Mouse (Mus musculus) heart, embryonic 12.5 days (tissue): ENCODE results near the gene Slc18b1. TPM values are rescaled to one million over a fixed set of nuclear protein-coding genes. Genes with fewer than 3 reads are reported as not detected.
A peak's percentile ranks its signal among the peaks of the same experiment; 100 is the strongest.
"Not testable (repeated sequence)": the region's sequence is repeated elsewhere in the genome, so short reads cannot be mapped to it uniquely, and the experiment has no call there.

Experiments
- ATAC-seq: fragments of 200-750 bp; cut with Nextera tagmentation; 2 replicates; pipeline ENCODE4 v1.8.0; 2017; ENCODE audit warnings: moderate TSS enrichment, moderate library complexity; ENCODE audit not compliant: insufficient number of reproducible peaks, low FRiP score
- H3K27ac ChIP-seq: fragments of 300-500 bp; sonication (generic); 2 replicates; pipeline ENCODE4 v1.5.1; 2016; ENCODE audit warnings: mild to moderate bottlenecking, moderate library complexity; ENCODE audit not compliant: poor library complexity, severe bottlenecking
- H3K27me3 ChIP-seq: fragments of 300-500 bp; sonication (generic); replicated peaks from 2 replicates; pipeline ENCODE4 v1.6.1; 2016; ENCODE audit warnings: mild to moderate bottlenecking, moderate library complexity
- H3K36me3 ChIP-seq: fragments of 300-500 bp; sonication (generic); 2 replicates; pipeline ENCODE4 v1.6.1; 2016; ENCODE audit warnings: mild to moderate bottlenecking, moderate library complexity
- H3K4me1 ChIP-seq: fragments of 300-500 bp; sonication (generic); replicated peaks from 2 replicates; pipeline ENCODE4 v1.6.1; 2016; ENCODE audit warnings: mild to moderate bottlenecking
- H3K4me2 ChIP-seq: fragments of 300-500 bp; sonication (generic); 2 replicates; pipeline ENCODE4 v1.6.1; 2016; ENCODE audit warnings: mild to moderate bottlenecking, moderate library complexity
- H3K4me3 ChIP-seq: fragments of 300-500 bp; sonication (generic); 2 replicates; pipeline ENCODE4 v1.5.1; 2016; ENCODE audit warnings: mild to moderate bottlenecking
- H3K9ac ChIP-seq: fragments of 300-500 bp; sonication (generic); 2 replicates; pipeline ENCODE4 v1.6.1; 2016; ENCODE audit warnings: mild to moderate bottlenecking, moderate library complexity
- H3K9me3 ChIP-seq: fragments of 300-500 bp; sonication (generic); replicated peaks from 2 replicates; pipeline ENCODE4 v1.6.1; 2016; ENCODE audit warnings: mild to moderate bottlenecking, moderate library complexity
- WGBS: fragments of 180-500 bp; shearing (Covaris S2); methylation state at CpG from one replicate; pipeline ENCODE4 v1.1.7; 2016; 5-methylcytosine and 5-hydroxymethylcytosine counted together
- polyA plus RNA-seq: library from polyadenylated mRNA; unstranded; fragments of >200 nt; fragmentation: Nextera tagmentation; extraction: Ambion mirVana; gene quantifications from 2 replicates; pipeline ENCODE4 v1.2.1, GENCODE M21; 2016

The Slc18b1 gene
- polyA plus RNA-seq = 6.6 and 9.5 TPM in 2 replicates

DNA sequence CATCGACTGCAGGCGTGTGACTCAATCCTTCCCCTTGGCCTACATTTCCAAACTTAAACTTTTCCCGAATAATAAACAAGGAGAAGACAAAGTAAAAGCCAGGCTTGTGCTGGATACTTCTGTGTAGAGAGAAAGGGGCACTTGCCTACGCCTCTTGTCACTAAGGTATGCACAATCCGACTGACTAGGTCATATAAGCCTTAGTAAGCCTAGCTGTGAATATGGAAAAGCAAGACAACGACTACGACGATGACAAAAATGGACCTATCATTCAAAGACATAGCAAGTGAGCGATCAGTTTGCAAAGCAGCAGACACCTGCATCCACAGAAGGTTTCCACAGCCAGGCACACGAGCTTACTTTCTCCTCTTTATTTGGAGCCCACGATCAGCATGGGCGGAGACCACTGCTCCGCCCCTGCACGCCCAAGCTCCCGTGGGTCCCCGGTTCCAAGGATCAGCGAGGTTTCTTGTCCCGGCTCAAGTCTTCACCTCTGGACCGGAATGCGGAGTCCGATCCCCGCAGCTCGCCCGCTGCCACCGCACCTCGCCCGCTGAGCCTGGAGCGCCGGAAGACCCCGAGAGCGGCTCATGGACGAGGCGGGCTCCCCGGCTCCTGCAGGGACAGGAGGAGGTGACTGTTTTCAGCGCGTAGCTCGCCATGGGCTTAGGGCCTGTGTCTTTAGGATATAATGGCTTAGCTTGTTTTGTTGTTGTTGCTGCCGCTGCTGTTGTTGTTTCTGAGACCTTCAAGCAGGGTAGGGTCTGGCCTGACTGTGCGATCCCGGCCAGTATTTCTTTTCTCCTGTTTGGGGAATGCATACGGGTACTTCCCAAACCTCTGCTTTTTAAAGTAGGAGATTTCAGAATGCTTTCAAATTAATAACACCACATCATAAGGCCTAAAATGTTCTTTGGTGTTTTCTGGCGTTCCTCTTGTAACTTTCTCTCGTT is at the start of gene Slc18b1:
Gene Slc18b1, plus strand, starts transcription at position 436 of the 953 bp plus-strand sequence.
- H3K27ac ChIP-seq = peak within 1 kb of the TSS; percentile 26
- peak within 1 kb of the TSS; percentile 65 for H3K4me3 ChIP-seq
- 0 out of 2 replicates have a peak, but pooled peaks cover 12% of the 10 kb centered on the region for H3K4me1 ChIP-seq
- H3K27me3 ChIP-seq = no peaks in the 10 kb centered on the region
- H3K9me3 ChIP-seq = no peaks in the 10 kb centered on the region
- no peak for ATAC-seq
- H3K4me2 ChIP-seq = peak within 1 kb of the TSS; percentile 70
- peak within 1 kb of the TSS; percentile 78 for H3K9ac ChIP-seq
- WGBS = 5% methylated on average over 43 of the region's 43 CpGs
- H3K36me3 ChIP-seq = peaks cover 19% of the 10 kb centered on the region

GRCm38 (mm10) chr10:23754166-23754565 is 42.6 kb upstream of the Slc18b1 start:
- H3K27ac ChIP-seq = no peak overlapping the region
- WGBS = 75% methylated on average over 7 of the region's 7 CpGs

GRCm38 (mm10) chr10:23777288-23777945 is 19.4 kb upstream of the Slc18b1 start:
- Histone ChIP-seq H3K9me3 (no peaks in the 10 kb centered on the region), H3K4me3 (no peak overlapping the region), H3K4me1 (no peaks in the 10 kb centered on the region), H3K27ac (no peak overlapping the region), H3K36me3 (peaks cover 9% of the 10 kb centered on the region; the same call in 1 of the 2 replicates), H3K4me2 (no peak overlapping the region), H3K27me3 (no peaks in the 10 kb centered on the region), H3K9ac (no peak overlapping the region)
- ATAC-seq = no peak
- WGBS = 37% methylated on average over 5 of the region's 5 CpGs

More at GRCm38 (mm10) chr10:23754166-23754565, 42.6 kb upstream of the Slc18b1 start:
- H3K9ac ChIP-seq = no peak overlapping the region
- no peak overlapping the region for H3K4me2 ChIP-seq
- no peaks in the 10 kb centered on the region for H3K4me1 ChIP-seq
- H3K9me3 ChIP-seq = no peaks in the 10 kb centered on the region
- ATAC-seq = no peak
- no peaks in the 10 kb centered on the region for H3K27me3 ChIP-seq
- H3K36me3 ChIP-seq = no peaks in the 10 kb centered on the region
- H3K4me3 ChIP-seq = no peak overlapping the region

DNA sequence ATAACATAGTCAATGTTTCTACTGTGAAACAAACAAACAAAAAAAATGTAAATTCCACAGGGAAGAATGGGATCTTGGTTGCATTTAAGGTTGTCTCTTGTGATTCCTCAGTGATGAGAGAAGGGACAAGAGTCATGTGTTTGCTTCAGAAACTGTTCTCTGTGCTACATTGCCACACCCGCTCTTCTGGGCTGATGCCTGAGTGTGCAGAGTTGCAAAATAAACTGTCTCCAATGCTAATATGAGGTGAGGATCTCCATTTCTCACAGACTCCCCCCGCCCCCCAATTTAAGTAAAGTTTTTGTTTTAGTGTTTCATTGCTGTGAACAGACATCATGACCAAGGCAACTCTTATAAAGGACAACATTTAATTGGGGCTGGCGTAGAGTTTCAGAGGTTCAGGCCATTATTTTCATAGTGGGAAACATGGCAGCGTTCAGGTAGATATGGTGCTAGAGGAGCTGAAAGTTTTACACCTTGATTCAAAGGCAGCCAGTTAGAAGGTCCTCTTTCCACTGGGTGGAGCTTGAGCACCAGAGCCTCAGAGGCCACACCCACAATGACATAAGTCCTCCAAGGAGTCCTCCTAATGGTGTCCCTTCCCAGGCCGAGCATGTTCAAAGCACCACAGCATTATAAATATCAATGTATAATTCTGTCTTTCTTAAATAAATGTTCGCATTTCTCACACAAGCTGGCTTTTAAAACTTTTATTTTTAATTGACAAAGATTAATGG is 16.1 kb upstream of the Slc18b1 start:
- H3K27ac ChIP-seq = no peak overlapping the region
- peaks cover 36% of the 10 kb centered on the region for H3K36me3 ChIP-seq
- H3K4me3 ChIP-seq = no peak overlapping the region
- no peaks in the 10 kb centered on the region for H3K27me3 ChIP-seq
- no peak overlapping the region for H3K4me2 ChIP-seq
- no peaks in the 10 kb centered on the region for H3K9me3 ChIP-seq
- peaks cover 20% of the 10 kb centered on the region for H3K4me1 ChIP-seq
- H3K9ac ChIP-seq = no peak overlapping the region
- 79% methylated on average over 6 of the region's 6 CpGs for WGBS
- peak; percentile 60; the same call in 1 of the 2 replicates for ATAC-seq

DNA sequence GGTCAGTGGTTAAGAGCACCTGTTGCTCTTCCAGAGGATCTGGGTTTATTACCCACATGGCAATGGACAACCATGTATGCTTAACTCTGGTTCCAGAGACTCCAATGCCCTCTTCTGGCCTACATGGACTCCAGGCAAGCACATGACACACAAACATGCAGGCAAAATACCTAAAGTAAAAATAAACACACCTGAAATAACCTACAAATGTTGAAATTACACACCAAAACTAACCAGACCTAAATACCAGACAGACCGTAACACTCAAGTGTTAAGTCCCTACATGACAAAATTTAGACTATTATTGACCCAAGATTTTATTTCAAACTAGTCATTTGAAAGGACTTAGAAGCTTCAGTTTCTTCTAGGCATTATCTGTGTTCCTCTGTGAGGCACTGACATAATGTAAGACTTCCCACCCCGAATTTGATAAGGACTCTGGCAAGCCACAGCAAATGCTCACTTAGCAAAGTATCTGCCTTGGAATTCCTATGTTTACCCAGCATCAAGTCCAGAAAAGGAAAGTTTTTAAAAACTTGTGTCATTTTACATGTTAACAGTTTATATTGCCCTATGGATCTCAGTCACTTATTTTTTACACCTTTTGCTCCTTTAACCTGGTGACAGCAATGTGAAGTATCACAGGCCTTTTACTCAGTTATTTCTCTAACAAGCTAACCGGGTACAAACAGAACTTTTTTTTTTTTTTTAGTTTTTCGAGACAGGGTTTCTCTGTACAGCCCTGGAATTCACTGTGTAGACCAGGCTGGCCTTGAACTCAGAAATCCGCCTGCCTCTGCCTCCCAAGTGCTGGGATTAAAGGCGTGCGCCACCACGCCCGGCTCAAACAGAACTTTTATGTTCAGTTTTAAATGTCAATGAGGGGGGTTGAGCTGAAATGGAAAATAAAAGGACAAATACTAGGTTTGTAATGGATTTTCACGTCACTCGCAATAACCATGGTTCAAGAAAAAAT is 14.7 kb upstream of the Slc18b1 start:
- Histone ChIP-seq H3K27me3 (no peaks in the 10 kb centered on the region), H3K4me1 (peaks cover 27% of the 10 kb centered on the region), H3K4me2 (no peak overlapping the region), H3K9ac (no peak overlapping the region), H3K27ac (no peak overlapping the region), H3K4me3 (no peak overlapping the region), H3K9me3 (no peaks in the 10 kb centered on the region), H3K36me3 (peaks cover 42% of the 10 kb centered on the region)
- no peak for ATAC-seq
- WGBS = 77% methylated on average over 11 of the region's 11 CpGs

GRCm38 (mm10) chr10:23782855-23783492 is 13.8 kb upstream of the Slc18b1 start:
- H3K9ac ChIP-seq = no peak overlapping the region

GRCm38 (mm10) chr10:23783493-23783884 is 13.3 kb upstream of the Slc18b1 start:
- no peak for ATAC-seq
- WGBS = 28% methylated on average over 2 of the region's 2 CpGs
- peaks cover 31% of the 10 kb centered on the region for H3K4me1 ChIP-seq
- H3K4me3 ChIP-seq = no peak overlapping the region
- H3K27me3 ChIP-seq = no peaks in the 10 kb centered on the region
- no peak overlapping the region for H3K4me2 ChIP-seq
- no peak overlapping the region for H3K27ac ChIP-seq
- H3K36me3 ChIP-seq = peaks cover 42% of the 10 kb centered on the region
- no peaks in the 10 kb centered on the region for H3K9me3 ChIP-seq
- H3K9ac ChIP-seq = no peak overlapping the region

More at GRCm38 (mm10) chr10:23782855-23783492, 13.8 kb upstream of the Slc18b1 start:
- Histone ChIP-seq H3K4me2 (no peak overlapping the region), H3K4me3 (no peak overlapping the region), H3K4me1 (peaks cover 27% of the 10 kb centered on the region), H3K27ac (no peak overlapping the region), H3K9me3 (no peaks in the 10 kb centered on the region), H3K27me3 (no peaks in the 10 kb centered on the region), H3K36me3 (peaks cover 42% of the 10 kb centered on the region)
- no peak for ATAC-seq
- 33% methylated on average over 2 of the region's 2 CpGs for WGBS

DNA sequence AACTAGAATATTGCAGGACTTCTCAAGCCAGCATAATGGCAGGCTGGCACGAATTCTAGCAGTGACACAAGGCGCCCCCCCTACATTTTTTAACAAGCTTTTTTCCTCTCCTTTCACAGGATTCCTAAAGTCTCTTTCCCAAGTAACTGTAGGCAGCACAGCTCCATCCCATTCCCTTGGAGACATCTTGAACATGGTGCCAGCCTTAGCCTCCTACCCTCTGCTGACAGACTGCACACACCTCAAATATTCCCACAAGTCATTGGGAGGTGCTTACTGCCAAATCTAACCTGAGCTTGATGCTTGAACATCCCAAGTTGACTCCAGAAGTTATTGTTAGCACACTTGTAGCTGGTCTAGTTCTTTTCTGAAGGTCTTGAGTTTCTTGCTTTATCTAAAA is 12.7 kb upstream of the Slc18b1 start:
- H3K36me3 ChIP-seq = peaks cover 42% of the 10 kb centered on the region
- no peak overlapping the region for H3K9ac ChIP-seq
- H3K27ac ChIP-seq = no peak overlapping the region
- H3K9me3 ChIP-seq = no peaks in the 10 kb centered on the region
- 56% methylated on average over 2 of the region's 2 CpGs for WGBS
- H3K4me2 ChIP-seq = no peak overlapping the region
- no peaks in the 10 kb centered on the region for H3K27me3 ChIP-seq
- H3K4me1 ChIP-seq = peaks cover 34% of the 10 kb centered on the region
- no peak for ATAC-seq
- no peak overlapping the region for H3K4me3 ChIP-seq

DNA sequence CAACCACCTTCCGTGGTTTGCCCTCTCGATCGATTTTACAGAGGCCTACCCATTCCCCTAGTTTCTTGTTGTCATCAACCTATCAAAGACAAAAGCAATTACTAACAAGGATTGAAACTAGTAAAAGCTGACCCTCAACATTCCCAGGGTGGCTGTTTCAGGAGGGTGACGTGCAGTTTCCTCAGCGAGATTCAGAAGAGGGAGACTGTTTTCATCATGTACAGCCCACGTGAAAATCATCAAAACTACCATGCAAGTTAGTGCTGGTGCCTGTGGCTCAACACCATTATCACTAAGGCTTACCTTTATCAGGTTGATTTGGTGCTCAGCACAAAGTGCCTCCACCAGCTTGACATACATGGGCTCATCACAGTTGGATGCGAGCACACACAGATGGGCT is 11.2 kb upstream of the Slc18b1 start:
- H3K27me3 ChIP-seq, H3K9me3 ChIP-seq, H3K27ac ChIP-seq, ATAC-seq: not testable (repeated sequence)
- WGBS = 37% methylated on average over 7 of the region's 7 CpGs
- peak overlapping the region; percentile 97 for H3K4me2 ChIP-seq
- H3K4me3 ChIP-seq = peak overlapping the region; percentile 97
- H3K9ac ChIP-seq = peak overlapping the region; percentile 99
- peaks cover 41% of the 10 kb centered on the region for H3K36me3 ChIP-seq
- H3K4me1 ChIP-seq = peaks cover 34% of the 10 kb centered on the region
